Mouse (Mus musculus) right cerebral cortex, postnatal 25 days (tissue): Measurements from ENCODE around the gene Nek5.

Experiments used
- DNase-seq: peaks from one replicate; pipeline ENCODE4 v3.0.0; 2022

The Nek5 gene

DNA sequence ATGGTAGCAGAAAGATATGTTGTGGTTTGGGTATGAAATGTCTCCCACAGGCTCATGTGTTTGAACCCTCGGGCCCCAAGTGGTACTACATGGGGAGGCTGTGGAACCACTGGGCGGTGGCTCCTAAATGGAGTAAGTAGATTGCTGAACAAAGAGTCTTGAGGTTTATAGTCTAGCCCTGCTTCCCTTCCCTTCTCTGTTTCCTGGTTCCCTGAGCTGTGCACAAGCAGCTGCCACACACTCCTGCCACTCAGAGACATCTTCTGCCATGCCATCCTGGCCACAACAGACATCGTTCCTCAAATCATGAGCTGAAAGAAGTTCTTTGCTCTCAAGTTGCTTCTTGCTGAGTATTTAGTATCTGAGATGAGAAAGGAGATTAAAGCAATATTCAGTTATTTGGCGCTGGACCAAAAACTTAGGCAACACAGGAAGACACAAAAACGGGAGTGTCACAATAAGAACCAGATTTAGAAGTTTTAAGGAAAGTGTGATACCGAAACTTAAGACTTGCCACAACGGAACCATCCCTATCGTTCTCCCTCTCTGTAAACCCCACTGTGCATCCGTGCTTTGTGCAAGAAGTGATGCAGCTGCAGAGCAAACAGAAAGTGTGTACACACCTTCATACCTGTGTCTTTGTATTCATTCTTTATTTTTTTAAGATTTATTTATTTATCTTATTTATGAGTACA, 45.4 kb downstream of the Nek5 start:
- no peak for DNase-seq

DNA sequence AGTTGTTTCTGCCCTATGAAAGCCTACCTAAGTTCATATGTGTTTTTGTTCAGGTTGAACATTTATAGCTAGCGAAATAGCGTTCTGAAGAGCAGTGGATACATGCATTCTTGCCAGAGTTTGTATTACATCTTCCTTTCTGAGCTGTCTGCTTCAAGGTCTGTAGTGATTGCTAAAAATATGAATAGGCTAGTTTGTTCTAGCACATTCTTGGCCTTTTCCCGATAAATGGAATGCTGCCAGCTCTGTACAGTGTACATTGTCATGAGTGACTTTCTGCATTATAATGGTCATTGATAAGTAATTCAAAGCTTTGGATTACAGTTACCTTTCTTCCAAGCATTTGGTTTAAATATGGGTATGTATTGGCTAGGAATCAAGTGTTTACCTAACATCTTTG, 63.7 kb downstream of the Nek5 start:
- no peak for DNase-seq

DNA sequence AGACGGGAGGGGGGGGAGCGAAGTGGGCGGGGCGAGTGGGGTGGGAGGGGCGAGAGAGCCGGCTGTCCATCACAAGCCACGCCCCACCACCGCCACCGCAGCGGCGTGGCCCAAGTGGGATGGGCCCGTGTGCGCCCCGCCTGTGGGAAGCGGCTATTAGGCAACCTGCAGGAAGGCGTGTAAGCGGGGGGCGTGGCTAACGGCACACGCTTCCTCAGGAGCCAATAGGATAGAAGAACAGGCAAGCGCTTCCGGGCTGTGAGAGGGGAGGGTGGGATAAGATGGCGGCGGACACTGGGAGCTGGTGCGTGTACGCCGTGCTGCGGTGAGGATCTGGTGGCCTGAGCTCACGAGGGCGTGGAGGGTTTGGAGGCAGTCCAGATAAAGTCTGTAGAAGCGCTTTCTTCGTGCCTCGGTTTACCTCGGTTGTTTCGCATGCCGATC, 64.4 kb downstream of the Nek5 start, which contains the start of gene Alg11:
Gene Alg11, plus strand, starts transcription at position 276 of the 444 bp plus-strand sequence.
- peak; percentile 96 for DNase-seq

DNA sequence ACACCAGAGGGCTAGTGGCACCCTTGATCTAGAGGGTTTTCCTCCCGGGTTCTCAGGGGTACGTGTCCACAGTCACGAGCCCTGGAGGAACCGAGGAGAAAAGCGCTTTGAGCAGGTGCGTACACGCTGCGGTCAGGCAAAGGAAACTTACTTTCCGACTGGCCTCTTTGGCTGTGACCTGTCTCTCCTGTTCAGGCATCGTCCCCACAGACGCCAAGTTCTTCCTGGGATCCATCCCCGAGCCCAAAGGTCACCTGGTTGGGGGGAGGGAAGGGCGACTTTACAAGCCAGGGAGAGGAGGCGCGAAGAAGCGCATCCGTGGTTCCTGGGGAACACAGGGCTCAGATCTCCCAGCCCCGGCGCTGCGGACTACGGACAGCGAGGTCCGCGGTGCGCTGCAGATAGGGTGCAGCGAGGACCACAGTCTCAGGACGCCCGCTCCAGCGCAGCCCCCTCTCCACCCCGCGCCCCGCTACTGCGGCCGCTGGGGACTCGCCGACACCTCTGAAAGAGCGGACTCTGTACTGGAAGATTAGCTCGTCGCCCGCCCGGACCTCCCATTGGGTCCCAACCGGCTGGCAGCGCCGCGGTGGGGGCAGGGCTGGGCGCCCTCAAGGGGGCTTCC, 64.9 kb downstream of the Nek5 start, which contains the start of gene Atp7b:
Gene Atp7b, minus strand, starts transcription at position 485 of the 625 bp plus-strand sequence.
- DNase-seq: no peak

DNA sequence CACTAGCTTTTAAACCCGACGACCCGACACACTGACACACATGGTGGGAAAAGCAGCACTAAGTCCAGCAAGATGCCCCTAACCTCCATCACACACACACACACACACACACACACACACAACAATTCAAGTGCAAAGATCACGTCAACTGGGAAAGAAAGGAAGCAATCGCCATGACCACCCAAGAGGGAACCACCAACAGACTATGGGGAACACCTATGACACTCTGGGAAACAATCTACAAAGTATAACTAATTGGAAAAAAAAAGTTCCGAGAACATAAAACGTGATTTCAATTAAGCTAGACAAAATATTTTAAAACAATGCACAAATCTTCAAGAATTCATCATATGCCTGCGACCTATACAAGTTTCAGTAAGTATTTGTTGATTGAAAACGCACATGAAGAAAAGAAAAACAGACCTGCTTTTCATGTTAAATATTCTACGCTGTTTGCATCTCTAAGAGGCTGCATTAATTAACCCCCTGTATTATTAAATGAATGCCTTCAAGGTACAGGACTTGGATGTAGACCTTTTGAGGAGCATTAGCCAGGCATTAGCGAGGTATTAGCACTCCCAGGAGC, 65.6 kb downstream of the Nek5 start:
- DNase-seq: no peak

DNA sequence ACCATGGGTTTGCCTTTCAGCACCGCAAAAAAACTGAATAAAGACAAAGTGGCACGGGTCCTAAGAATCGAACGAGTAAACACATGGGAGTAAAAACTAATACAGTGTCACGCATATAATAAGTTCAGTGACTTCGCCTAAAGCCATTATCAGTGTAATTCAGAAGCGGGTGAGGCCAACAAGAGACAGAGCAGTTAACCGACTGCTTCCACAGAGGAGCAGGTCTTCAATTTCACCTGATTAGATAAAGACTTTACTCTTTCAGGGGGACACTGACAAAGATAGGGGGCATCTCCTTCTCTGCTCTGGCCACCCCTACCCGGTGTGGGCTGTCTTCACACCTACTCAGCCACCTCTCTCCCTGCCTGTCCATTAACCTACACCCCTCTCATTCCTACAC, 66.5 kb downstream of the Nek5 start:
- no peak for DNase-seq

DNA sequence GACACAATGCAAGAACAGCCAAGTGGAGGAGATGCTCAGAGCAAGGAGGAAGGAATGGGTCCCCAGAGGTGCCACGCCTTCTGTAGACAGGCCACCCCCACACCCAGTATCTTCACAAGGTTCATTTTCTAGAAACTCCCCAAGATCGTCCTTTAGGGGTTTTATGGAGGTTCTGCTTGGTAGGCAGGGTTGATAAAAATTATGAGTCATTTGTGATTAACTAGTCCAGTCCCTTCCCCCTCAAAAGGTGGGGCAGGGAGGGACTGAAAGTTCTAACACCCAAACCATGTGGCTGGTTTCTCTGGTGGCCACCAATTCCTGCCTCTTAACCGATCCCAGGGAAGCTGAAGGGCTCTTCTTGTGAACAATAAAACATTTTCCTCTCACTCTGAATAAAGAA, 68.0 kb downstream of the Nek5 start:
- no peak for DNase-seq

DNA sequence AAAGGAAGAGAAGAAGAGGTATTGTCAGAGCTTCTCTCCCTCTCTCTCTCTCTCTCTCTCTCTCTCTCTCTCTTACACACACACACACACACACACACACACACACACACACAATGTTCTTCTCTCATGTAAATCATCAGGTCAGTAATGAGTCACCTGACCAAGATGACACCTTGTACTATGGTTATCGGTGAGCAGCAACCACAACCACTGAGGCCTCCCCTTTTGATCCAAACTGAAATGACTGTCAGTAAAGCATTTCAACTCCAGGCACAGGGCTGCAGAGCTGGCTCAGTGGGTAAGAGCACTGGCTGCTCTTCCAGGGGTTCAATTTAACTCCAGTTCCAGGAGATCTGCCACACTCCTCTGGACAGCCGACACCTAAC, 69.4 kb downstream of the Nek5 start:
- DNase-seq: no peak

DNA sequence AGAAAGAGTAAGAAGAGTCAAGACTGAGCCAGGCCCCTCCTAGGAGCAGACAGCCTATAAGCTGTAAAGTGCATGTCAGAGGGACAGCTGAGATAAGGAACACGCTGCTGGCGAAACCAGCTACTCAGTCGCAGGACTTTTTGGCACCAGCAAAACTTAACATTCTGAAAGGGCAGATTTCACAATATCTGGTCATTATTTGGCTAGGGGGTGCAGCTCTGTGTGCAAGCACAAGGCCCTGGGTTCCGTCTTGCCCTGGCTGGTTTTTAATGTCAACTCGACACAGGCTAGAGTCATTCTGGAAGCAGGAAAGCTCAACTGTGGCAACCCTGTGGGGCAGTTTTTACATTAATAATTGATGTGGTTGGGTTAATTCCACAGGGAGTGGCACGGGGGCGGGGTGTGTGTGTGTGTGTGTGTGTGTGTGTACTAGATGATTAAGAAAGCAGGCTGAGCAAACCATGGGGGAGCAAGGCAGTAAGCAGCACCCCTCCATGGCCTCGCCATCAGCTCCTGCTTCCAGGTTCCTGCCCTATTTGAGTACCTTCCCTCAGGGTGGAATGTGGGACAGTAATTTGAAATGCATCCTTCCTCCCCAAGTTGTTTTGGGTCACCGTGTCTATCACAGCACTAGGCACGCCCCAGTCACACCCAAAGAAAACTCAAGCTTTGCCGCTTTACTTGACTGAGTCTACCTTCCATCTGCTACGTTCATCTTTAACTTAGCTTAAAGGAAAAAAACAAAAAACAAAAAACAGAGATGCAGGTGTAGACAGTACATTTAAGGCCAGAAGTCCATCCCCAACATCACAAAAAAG, 70.0 kb downstream of the Nek5 start:
- DNase-seq: no peak

DNA sequence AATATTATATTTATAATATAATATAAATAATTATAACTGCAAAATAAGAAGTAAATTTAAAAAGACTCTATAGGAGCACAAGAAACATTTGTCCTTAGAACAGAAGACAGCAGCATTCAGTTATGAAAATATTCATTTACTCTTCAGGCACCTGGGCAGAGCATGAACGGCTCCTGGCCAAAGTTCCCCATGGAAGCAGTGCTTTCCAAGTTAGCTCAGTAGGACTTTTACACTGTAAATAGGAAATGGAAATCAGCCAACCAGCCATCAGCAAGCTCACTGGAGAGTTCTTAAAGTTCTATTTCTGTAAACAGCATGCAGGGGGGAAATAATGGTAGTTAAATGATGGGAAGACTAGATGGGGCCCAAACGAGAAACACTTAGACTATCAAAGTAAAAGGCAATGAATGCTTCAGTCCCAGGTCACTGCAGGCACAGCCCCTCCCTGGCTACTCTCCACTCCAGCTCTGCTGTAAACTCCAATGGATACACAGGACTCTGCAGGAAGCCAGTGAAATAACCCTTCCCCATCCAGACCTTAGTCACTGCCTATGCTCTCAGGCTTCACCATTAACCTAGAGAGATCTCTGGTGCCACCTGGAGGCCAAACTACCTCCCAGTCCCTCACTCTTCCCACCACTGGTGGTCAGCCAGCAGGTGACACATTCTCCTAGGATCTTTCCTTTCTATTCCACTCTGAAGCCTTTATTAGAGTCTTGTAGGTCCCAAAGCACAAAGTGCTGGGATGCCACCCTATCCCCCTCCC, 77.0 kb downstream of the Nek5 start:
- no peak for DNase-seq

DNA sequence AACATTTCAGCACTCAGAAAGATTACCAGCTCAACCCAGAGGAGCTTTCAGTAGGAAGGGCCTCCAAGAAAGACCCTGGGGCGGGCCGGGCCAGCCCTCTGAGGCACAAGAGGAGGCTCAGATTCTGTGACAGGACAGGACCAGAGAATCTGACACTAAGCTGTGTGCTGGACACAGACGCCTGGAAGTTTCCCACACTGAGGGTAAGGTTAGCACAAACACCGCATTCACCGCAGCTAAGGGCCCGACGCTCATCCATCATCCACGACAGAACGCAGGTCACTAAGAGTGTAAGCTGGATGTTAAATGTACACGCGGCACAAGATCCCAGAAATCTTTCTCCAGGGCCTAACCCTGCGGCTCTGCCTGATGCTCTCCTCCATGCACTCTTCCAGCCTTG, 81.1 kb downstream of the Nek5 start:
- no peak for DNase-seq

DNA sequence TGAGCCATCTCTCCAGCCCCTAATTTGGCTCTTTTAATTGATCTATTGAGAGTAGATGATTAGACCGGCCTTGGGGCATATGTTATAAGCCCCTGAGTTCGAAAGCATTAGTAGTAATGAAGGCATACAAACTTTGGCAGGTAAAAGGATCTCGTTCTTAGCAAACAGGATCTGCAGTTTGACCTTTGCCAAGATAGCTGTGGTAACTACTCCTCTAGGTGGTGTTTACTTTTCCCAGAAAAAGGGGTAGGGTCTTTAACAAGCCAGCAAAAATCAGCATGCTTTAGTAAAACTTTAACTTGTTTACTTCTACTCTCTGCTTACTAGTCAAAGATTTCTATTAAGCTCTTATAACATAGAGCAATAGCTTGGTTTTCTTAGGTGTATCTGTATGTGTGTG, 82.3 kb downstream of the Nek5 start:
- DNase-seq: no peak

DNA sequence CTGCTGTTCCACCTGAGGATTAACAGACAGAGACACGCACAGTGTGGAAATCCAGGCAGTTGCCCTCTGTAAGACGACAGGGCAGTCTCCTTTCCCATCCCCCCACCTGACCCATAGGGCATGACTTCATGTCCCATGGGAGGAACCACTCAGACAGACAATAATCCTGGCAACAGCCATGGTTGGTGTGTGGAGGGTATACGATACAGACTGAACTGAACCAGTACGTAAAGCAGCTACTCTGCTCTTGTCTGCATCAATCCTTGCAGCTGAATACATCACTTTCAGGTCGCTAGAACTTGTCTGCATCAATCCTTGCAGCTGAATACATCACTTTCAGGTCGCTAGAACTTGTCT, 84.7 kb downstream of the Nek5 start:
- no peak for DNase-seq

DNA sequence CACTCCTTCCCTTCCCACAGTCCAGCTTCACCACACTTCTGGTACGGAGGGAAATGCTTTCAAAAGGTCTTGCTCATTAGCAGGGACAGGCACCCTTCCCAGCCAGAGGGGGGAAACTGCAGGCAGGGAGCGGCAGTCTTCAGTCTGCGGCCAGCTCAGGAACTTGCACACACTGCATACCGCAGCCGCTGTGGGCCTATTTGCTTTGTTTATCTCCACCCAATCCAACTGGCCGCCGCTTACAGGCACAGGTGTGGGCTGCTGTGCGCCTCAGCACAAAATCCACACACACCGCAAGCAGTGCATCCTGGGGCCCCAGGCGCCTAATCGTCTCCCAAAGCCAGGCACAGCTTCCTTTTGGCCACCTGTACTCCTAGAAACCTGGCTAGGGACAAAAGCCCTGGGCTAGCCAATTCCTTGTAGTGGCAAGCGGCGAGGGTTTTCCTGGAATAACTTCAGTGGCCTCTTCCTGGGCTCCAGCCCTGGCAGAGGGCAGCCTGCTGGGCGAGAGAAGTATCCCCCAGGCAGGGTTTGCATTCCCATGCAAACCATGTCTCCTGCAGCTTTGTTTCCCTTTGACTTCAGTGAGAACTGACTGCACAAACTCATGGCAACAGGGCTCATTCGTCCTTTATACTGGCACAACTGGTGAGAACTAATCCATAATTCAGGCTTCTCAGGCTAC, 85.2 kb downstream of the Nek5 start:
- DNase-seq: no peak

DNA sequence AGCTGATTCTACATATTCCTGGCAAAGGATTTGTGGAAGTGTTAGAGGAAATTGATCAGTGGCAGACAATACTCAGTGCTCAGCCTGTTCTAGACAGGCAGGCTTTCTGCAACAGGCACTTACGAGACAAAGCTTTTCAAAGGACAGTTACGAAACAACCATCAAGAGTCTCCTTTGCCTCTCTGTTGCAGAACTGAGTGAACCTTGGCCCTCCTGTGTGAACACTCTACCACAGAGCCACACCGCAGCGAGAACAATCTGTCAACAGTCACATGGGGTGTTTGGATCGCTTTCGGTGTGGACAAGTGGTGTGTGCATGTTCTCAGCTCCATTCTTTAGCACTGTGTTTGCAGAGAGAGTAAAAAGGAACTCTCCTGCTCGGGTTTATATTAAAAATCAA, 87.8 kb downstream of the Nek5 start:
- DNase-seq: no peak

DNA sequence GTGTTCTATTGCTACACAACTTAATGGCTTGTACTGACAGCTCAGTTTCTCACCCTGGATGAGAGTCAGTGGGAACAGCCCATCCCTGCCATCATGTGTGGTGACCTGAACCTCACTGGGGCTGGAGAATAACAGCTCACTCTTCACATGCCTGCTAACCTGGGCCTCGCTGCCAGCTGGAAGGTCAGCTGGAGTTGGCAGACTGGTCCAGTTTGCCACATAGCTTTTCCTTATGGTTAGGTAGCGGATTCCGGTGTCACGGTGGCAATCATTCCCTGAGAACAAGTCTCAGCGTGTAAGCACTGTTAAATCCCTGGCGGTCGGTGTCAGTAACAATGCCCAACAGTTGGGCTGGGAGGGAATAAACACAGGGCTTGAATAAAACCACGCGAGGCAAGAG, 88.7 kb downstream of the Nek5 start:
- DNase-seq: no peak

DNA sequence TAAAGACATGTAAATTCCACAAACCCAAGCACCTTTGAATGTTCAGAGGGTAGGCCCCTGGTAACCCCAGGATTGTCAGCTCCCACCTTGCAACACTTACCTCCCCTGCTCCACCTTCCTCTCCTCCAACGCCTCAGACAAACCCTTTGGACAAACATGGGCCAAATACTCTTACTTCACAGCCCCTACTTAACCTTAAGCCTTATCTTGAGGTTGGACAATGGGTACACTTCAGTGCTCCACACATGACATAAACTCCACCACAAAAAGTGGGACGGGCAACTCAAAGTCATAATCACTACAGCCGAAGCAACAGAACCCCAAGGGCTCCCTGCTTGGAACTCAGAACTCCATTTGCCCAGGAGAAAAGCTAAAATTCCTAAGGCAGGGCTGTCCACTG, 93.9 kb downstream of the Nek5 start:
- no peak for DNase-seq

DNA sequence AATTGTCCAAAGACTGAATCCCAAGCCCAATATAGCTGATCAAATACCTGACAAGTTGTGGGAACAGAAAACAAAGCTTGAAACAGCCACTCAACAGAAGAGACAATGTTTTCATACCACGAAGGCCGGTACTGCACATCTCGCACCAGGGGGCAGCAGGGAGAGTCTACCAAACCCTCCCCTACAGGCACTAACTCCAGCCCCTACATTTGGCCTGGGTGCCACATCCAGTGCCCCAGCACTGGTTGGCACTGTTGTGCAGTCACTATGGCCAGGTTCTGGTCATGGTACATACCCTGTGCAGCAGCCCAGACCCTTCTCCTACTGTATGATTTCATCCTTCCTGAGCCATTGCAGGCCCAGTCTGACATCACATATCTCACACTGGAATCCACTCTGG, 95.9 kb downstream of the Nek5 start:
- no peak for DNase-seq

DNA sequence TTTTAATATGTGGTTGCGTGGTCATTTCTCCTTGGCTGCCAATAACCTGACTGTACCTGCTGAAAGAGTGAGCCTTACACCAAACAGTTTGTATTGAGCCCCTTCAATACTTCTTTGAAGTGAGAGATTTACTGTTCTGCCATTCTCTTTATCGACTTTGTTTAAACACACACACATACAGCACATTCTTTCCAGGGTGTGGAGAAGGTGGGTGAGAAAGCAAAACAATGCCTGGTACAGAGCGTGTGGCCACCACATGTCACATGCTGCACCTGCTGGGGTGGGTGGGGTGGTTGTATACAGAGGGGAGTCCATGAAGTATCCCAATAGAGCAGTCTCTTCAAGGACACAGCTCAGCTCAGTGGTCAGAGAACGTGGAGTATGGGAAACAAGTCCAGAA, 99.6 kb downstream of the Nek5 start:
- DNase-seq: no peak
